Mouse (Mus musculus) CH12.LX (cell line): ENCODE measurements around the gene Nos1ap.

Experiments used
- CTCF ChIP-seq, 2 experiments: IDR thresholded peaks in 1 of 2; conservative IDR thresholded peaks in 1 of 2; 2 replicates each; pipeline ENCODE4 v1.5.1; 2011 to 2012; ENCODE audit warnings: low read depth in 2 of 2, low read length in 2 of 2, improper control_type of control experiment in 1 of 2, inconsistent platforms in 1 of 2, mild to moderate bottlenecking in 1 of 2, moderate library complexity in 1 of 2
- E2F4 ChIP-seq: IDR thresholded peaks from 2 replicates; pipeline ENCODE4 v1.6.1; 2011; ENCODE audit warnings: low read depth, low read length, improper control_type of control experiment; ENCODE audit not compliant: insufficient replicate concordance
- EP300 ChIP-seq: IDR thresholded peaks from 2 replicates; pipeline ENCODE4 v1.6.1; 2011; ENCODE audit warnings: low read length, improper control_type of control experiment
- JUND ChIP-seq: conservative IDR thresholded peaks from 2 replicates; pipeline ENCODE4 v1.6.1; 2011; ENCODE audit warnings: low read depth, low read length, improper control_type of control experiment
- MAX ChIP-seq: IDR thresholded peaks from 2 replicates; pipeline ENCODE4 v1.6.1; 2011; ENCODE audit warnings: low read length, improper control_type of control experiment
- MYC ChIP-seq: IDR thresholded peaks from 2 replicates; pipeline ENCODE4 v1.6.1; 2011; ENCODE audit warnings: low read depth, mild to moderate bottlenecking, improper control_type of control experiment, low read length
- NELFE ChIP-seq: IDR thresholded peaks from 2 replicates; pipeline ENCODE4 v1.6.1; 2011; ENCODE audit warnings: low read depth, low read length, improper control_type of control experiment
- POLR2A ChIP-seq: IDR thresholded peaks from 2 replicates; pipeline ENCODE4 v1.6.1; 2011; ENCODE audit warnings: low read depth, mild to moderate bottlenecking, improper control_type of control experiment, low read length
- POLR2AphosphoS2 ChIP-seq: IDR thresholded peaks from 2 replicates; pipeline ENCODE4 v1.6.1; 2011; ENCODE audit warnings: low read depth, low read length, improper control_type of control experiment
- SIN3A ChIP-seq: IDR thresholded peaks from 2 replicates; pipeline ENCODE4 v1.6.1; 2012; ENCODE audit warnings: low read length, improper control_type of control experiment, inconsistent platforms
- SMC3 ChIP-seq: IDR thresholded peaks from 2 replicates; pipeline ENCODE4 v1.6.1; 2011; ENCODE audit warnings: low read depth, low read length, improper control_type of control experiment
- TCF12 ChIP-seq: IDR thresholded peaks from 2 replicates; pipeline ENCODE4 v1.6.1; 2014; ENCODE audit warnings: low read depth, mild to moderate bottlenecking, inconsistent platforms, low read length, improper control_type of control experiment
- ZC3H11A ChIP-seq: IDR thresholded peaks from 2 replicates; pipeline ENCODE4 v1.6.1; 2012; ENCODE audit warnings: low read depth, mild to moderate bottlenecking, inconsistent platforms, low read length, improper control_type of control experiment

DNA sequence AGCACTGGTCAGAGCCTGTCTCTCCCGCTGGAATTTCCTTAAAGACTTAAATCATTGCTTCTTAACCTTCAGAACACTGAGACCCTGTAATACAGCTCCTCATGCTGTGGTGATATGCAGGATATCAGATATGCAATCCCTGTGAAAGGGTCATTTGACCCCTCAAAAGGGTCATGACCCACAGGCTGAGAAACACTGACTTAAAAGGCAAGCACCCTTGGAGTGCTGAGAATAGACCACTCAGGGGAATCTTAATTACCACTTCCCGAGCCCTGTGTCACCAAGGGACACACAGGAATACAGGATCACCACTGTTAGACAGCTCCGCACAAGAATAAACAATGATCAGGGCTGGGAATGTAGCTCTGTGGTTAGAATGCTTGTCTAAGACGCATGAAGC is 91.0 kb downstream of the Nos1ap start:
- TF ChIP-seq POLR2A (no peak), MAX (no peak), MYC (no peak), CTCF (conservative IDR thresholded peaks at IDR 0.05 in 1 of 2, IDR thresholded peaks at IDR 0.05 in 1 of 2; ENCODE audit: low read depth in 2 of 2, low read length in 2 of 2) (no peak), SIN3A (no peak), TCF12 (no peak), POLR2AphosphoS2 (no peak), NELFE (no peak), E2F4 (no peak), ZC3H11A (no peak), EP300 (no peak), SMC3 (no peak), JUND (no peak)
